Mouse (Mus musculus): Measurements from ENCODE around the gene Krt19. TPM values are rescaled to one million over a fixed set of nuclear protein-coding genes. Genes with fewer than 3 reads are reported as not detected.

Gene Krt19
- polyA plus RNA-seq, 1 experiment from 2014 or later: 374 TPM

GRCm38 (mm10) chr11:100145858-100146560 is 2.5 kb downstream of the Krt19 start:
- ATAC-seq (replicated peaks; ENCODE audit: low FRiP score, low TSS enrichment, low read depth) (peak; percentile 80), DNase-seq (ENCODE audit: low spot score) (peak; percentile 70)
- peak overlapping the region; percentile 48 for H3K4me2 ChIP-seq (ENCODE audit: low read length)
- peak overlapping the region; percentile 67 for H3K27ac ChIP-seq (ENCODE audit: low read depth)
- H3K4me1 ChIP-seq (replicated peaks; ENCODE audit: control insufficient read depth, insufficient read depth, low read length): peaks cover 15% of the 10 kb centered on the region
- H3K9ac ChIP-seq (ENCODE audit: low read length): peak overlapping the region; percentile 43
- no peaks in the 10 kb centered on the region for H3K9me3 ChIP-seq (ENCODE audit: control insufficient read depth, low read length)
- H3K27me3 ChIP-seq (replicated peaks; ENCODE audit: control insufficient read depth, insufficient read depth, low read length): peaks cover 19% of the 10 kb centered on the region
- H3K4me3 ChIP-seq (ENCODE audit: low read depth, low read length): peak overlapping the region; percentile 41
- H3K36me3 ChIP-seq (ENCODE audit: control insufficient read depth, insufficient read depth, low read length): no peaks in the 10 kb centered on the region
- 3% methylated on average over 12 of the region's 13 CpGs for WGBS

- DNase-seq (ENCODE audit: low spot score): peak; percentile 79
- peaks cover 19% of the 10 kb centered on the region for H3K27me3 ChIP-seq (replicated peaks; ENCODE audit: control insufficient read depth, insufficient read depth, low read length)
- peaks cover 18% of the 10 kb centered on the region for H3K4me1 ChIP-seq (replicated peaks; ENCODE audit: control insufficient read depth, insufficient read depth, low read length)
- H3K9ac ChIP-seq (ENCODE audit: low read length): peak overlapping the region; percentile 43
- peak overlapping the region; percentile 48 for H3K4me2 ChIP-seq (ENCODE audit: low read length)
- H3K4me3 ChIP-seq (ENCODE audit: low read depth, low read length): peak overlapping the region; percentile 41
- ATAC-seq (replicated peaks; ENCODE audit: low FRiP score, low TSS enrichment, low read depth): peak; percentile 35
- WGBS: 2% methylated on average over 20 of the region's 20 CpGs
- no peaks in the 10 kb centered on the region for H3K36me3 ChIP-seq (ENCODE audit: control insufficient read depth, insufficient read depth, low read length)
- peak overlapping the region; percentile 67; the same call in 1 of the 2 replicates for H3K27ac ChIP-seq (ENCODE audit: low read depth)
- H3K9me3 ChIP-seq (ENCODE audit: control insufficient read depth, low read length): no peaks in the 10 kb centered on the region
Measured at GRCm38 (mm10) chr11:100145104-100145503, 3.4 kb downstream of the Krt19 start.

GRCm38 (mm10) chr11:100140966-100141365 is 7.5 kb downstream of the Krt19 start:
- no peak overlapping the region for H3K4me2 ChIP-seq (ENCODE audit: low read length)

GRCm38 (mm10) chr11:100139391-100139790 is 9.1 kb downstream of the Krt19 start:
- DNase-seq (ENCODE audit: low spot score): no peak
- 28% methylated on average over 2 of the region's 2 CpGs for WGBS
- Histone ChIP-seq H3K4me1 (replicated peaks; ENCODE audit: control insufficient read depth, insufficient read depth, low read length) (0 out of 2 replicates have a peak, but pooled peaks cover 11% of the 10 kb centered on the region), H3K27ac (ENCODE audit: low read depth) (peak overlapping the region; percentile 58), H3K9me3 (ENCODE audit: control insufficient read depth, low read length) (no peaks in the 10 kb centered on the region), H3K36me3 (ENCODE audit: control insufficient read depth, insufficient read depth, low read length) (no peaks in the 10 kb centered on the region), H3K4me3 (ENCODE audit: low read depth, low read length) (no peak overlapping the region), H3K27me3 (replicated peaks; ENCODE audit: control insufficient read depth, insufficient read depth, low read length) (0 out of 2 replicates have a peak, but pooled peaks cover 2% of the 10 kb centered on the region), H3K9ac (ENCODE audit: low read length) (no peak overlapping the region), H3K4me2 (ENCODE audit: low read length) (no peak overlapping the region)
- ATAC-seq (replicated peaks; ENCODE audit: low FRiP score, low TSS enrichment, low read depth): peak; percentile 52

More at GRCm38 (mm10) chr11:100140966-100141365, 7.5 kb downstream of the Krt19 start:
- H3K4me1 ChIP-seq (replicated peaks; ENCODE audit: control insufficient read depth, insufficient read depth, low read length): peaks cover 11% of the 10 kb centered on the region; the same call in 1 of the 2 replicates
- H3K27ac ChIP-seq (ENCODE audit: low read depth): no peak overlapping the region
- H3K36me3 ChIP-seq (ENCODE audit: control insufficient read depth, insufficient read depth, low read length): no peaks in the 10 kb centered on the region
- 69% methylated on average over 21 of the region's 21 CpGs for WGBS
- no peak for ATAC-seq (replicated peaks; ENCODE audit: low FRiP score, low TSS enrichment, low read depth)
- no peak for DNase-seq (ENCODE audit: low spot score)
- no peak overlapping the region for H3K4me3 ChIP-seq (ENCODE audit: low read depth, low read length)
- no peak overlapping the region for H3K9ac ChIP-seq (ENCODE audit: low read length)
- peaks cover 16% of the 10 kb centered on the region for H3K27me3 ChIP-seq (replicated peaks; ENCODE audit: control insufficient read depth, insufficient read depth, low read length)
- H3K9me3 ChIP-seq (ENCODE audit: control insufficient read depth, low read length): no peaks in the 10 kb centered on the region

- H3K36me3 ChIP-seq (ENCODE audit: control insufficient read depth, insufficient read depth, low read length): no peaks in the 10 kb centered on the region
- peak; percentile 74 for DNase-seq (ENCODE audit: low spot score)
- no peaks in the 10 kb centered on the region for H3K27me3 ChIP-seq (replicated peaks; ENCODE audit: control insufficient read depth, insufficient read depth, low read length)
- H3K4me2 ChIP-seq (ENCODE audit: low read length): no peak overlapping the region
- H3K4me1 ChIP-seq (replicated peaks; ENCODE audit: control insufficient read depth, insufficient read depth, low read length): 0 out of 2 replicates have a peak, but pooled peaks cover 11% of the 10 kb centered on the region
- H3K4me3 ChIP-seq (ENCODE audit: low read depth, low read length): no peak overlapping the region
- no peaks in the 10 kb centered on the region for H3K9me3 ChIP-seq (ENCODE audit: control insufficient read depth, low read length)
- H3K27ac ChIP-seq (ENCODE audit: low read depth): peak overlapping the region; percentile 58
- peak; percentile 81 for ATAC-seq (replicated peaks; ENCODE audit: low FRiP score, low TSS enrichment, low read depth)
- H3K9ac ChIP-seq (ENCODE audit: low read length): no peak overlapping the region
- 49% methylated on average over 7 of the region's 7 CpGs for WGBS
Measured at GRCm38 (mm10) chr11:100138809-100139208, 9.7 kb downstream of the Krt19 start.

- Histone ChIP-seq H3K4me1 (replicated peaks; ENCODE audit: control insufficient read depth, insufficient read depth, low read length) (0 out of 2 replicates have a peak, but pooled peaks cover 11% of the 10 kb centered on the region), H3K27ac (ENCODE audit: low read depth) (peak overlapping the region; percentile 23; the same call in 1 of the 2 replicates), H3K9me3 (ENCODE audit: control insufficient read depth, low read length) (no peaks in the 10 kb centered on the region), H3K9ac (ENCODE audit: low read length) (no peak overlapping the region), H3K27me3 (replicated peaks; ENCODE audit: control insufficient read depth, insufficient read depth, low read length) (no peaks in the 10 kb centered on the region), H3K4me2 (ENCODE audit: low read length) (no peak overlapping the region), H3K4me3 (ENCODE audit: low read depth, low read length) (no peak overlapping the region), H3K36me3 (ENCODE audit: control insufficient read depth, insufficient read depth, low read length) (no peaks in the 10 kb centered on the region)
- no peak for ATAC-seq (replicated peaks; ENCODE audit: low FRiP score, low TSS enrichment, low read depth)
- DNase-seq (ENCODE audit: low spot score): no peak
- 34% methylated on average over 5 of the region's 5 CpGs for WGBS
Measured at GRCm38 (mm10) chr11:100137693-100138092, 10.8 kb downstream of the Krt19 start.

- Histone ChIP-seq H3K4me1 (replicated peaks; ENCODE audit: control insufficient read depth, insufficient read depth, low read length) (0 out of 2 replicates have a peak, but pooled peaks cover 11% of the 10 kb centered on the region), H3K36me3 (ENCODE audit: control insufficient read depth, insufficient read depth, low read length) (no peaks in the 10 kb centered on the region), H3K9me3 (ENCODE audit: control insufficient read depth, low read length) (no peaks in the 10 kb centered on the region), H3K27ac (ENCODE audit: low read depth) (no peak overlapping the region), H3K4me3 (ENCODE audit: low read depth, low read length) (no peak overlapping the region), H3K9ac (ENCODE audit: low read length) (no peak overlapping the region), H3K4me2 (ENCODE audit: low read length) (no peak overlapping the region), H3K27me3 (replicated peaks; ENCODE audit: control insufficient read depth, insufficient read depth, low read length) (no peaks in the 10 kb centered on the region)
- DNase-seq (ENCODE audit: low spot score) (no peak), ATAC-seq (replicated peaks; ENCODE audit: low FRiP score, low TSS enrichment, low read depth) (no peak)
- WGBS: 15% methylated on average over 5 of the region's 5 CpGs
Measured at GRCm38 (mm10) chr11:100136559-100136958, 11.9 kb downstream of the Krt19 start.

- WGBS: 43% methylated on average over 7 of the region's 7 CpGs
- Histone ChIP-seq H3K4me3 (ENCODE audit: low read depth, low read length) (no peak within 1 kb of the TSS), H3K4me2 (ENCODE audit: low read length) (no peak within 1 kb of the TSS), H3K9ac (ENCODE audit: low read length) (no peak within 1 kb of the TSS), H3K27ac (ENCODE audit: low read depth) (no peak within 1 kb of the TSS), H3K9me3 (ENCODE audit: control insufficient read depth, low read length) (no peaks in the 10 kb centered on the region), H3K4me1 (replicated peaks; ENCODE audit: control insufficient read depth, insufficient read depth, low read length) (0 out of 2 replicates have a peak, but pooled peaks cover 6% of the 10 kb centered on the region), H3K27me3 (replicated peaks; ENCODE audit: control insufficient read depth, insufficient read depth, low read length) (no peaks in the 10 kb centered on the region), H3K36me3 (ENCODE audit: control insufficient read depth, insufficient read depth, low read length) (no peaks in the 10 kb centered on the region)
- ATAC-seq (replicated peaks; ENCODE audit: low FRiP score, low TSS enrichment, low read depth) (no peak), DNase-seq (ENCODE audit: low spot score) (no peak)
Measured at GRCm38 (mm10) chr11:100135731-100136130, 12.7 kb downstream of the Krt19 start, which contains the start of gene Krt15. Krt15 (minus strand) TSS chr11:100135928.

All from intestine, embryonic 14.5 days (tissue).